Mouse (Mus musculus): ENCODE measurements at regions not wholly inside any gene's neighbourhood (a gene's known extent, or its start where the extent isn't known, plus 50 kb on each side); places are given as distances from the start of the nearest gene placed in this dataset.

- intact Hi-C loops (cut with DNase I): no loop called here
- no peak for DNase-seq (ENCODE audit: low spot score in 2 of 2)
Measured at GRCm38 (mm10) chr9:50257162-50257561, 87.6 kb downstream of the Rpl10-ps3 start.

GRCm38 (mm10) chr9:50244982-50245671 lies 99.6 kb downstream of the Rpl10-ps3 start:
- no peak for DNase-seq (ENCODE audit: low spot score in 2 of 2)
- intact Hi-C loops (cut with DNase I): no loop called here

DNA sequence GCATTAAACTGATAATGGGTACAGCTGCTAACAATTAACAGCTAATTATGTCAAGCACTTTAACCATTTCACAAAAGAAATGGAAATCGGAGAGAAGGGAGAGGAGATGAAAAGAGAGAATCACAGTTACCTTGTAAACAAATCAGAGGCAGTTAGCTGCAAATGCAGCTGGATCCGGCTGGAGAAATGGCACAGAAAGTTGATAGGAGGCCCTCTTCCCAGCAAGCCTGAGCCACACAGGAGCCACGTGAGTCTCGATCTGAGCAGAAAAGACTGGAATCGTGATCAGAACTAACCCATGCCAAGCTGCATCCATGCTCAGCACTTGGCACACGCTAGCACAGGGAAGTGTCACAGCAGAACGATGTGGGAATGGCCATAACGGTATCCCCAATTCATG lies 103.8 kb downstream of the Rpl10-ps3 start:
- DNase-seq (ENCODE audit: low spot score in 2 of 2): no peak
- intact Hi-C loops (cut with DNase I): no loop called here

DNA sequence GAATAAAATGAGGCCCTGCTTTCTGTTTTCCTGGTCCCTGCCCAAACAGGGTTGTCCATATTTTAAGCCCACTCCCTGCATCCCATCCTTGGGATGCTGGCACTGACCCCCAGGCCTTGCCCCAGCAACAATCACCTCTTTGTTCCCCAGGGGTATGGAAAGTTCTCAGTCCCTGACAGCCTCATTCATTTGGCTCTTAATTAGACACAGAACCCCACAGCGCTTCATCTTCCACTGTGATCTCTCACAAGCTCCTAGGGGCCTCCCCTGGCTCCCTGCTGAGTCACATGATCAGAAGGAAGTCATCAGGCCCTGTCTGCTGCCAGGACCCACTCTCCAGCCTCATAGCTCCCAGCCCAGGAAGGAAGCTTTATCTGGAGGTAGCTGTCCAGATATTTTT lies 108.9 kb downstream of the Rpl10-ps3 start:
- no peak for DNase-seq (ENCODE audit: low spot score in 2 of 2)
- intact Hi-C loops (cut with DNase I): no loop called here

DNA sequence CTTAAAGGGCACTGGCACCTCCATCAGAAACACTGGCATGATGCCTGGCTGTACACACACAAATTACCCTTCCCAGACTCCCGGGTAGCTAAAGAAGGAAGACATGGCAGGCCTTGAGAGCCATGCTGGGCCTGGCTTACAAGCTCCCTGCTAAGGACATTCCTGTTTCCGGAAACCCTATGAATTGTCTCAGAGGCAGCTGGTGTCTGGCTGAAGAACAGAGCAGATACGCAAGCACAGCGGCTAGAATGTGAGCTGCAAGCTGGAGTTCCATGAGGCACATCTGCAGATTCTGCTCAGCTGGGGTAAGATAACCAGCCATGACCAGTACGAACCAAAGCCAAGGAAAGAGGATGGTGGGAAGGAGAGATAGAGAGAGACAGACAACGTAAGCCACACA lies 110.1 kb downstream of the Rpl10-ps3 start:
- intact Hi-C loops (cut with DNase I): no loop called here
- no peak for DNase-seq (ENCODE audit: low spot score in 2 of 2)

DNA sequence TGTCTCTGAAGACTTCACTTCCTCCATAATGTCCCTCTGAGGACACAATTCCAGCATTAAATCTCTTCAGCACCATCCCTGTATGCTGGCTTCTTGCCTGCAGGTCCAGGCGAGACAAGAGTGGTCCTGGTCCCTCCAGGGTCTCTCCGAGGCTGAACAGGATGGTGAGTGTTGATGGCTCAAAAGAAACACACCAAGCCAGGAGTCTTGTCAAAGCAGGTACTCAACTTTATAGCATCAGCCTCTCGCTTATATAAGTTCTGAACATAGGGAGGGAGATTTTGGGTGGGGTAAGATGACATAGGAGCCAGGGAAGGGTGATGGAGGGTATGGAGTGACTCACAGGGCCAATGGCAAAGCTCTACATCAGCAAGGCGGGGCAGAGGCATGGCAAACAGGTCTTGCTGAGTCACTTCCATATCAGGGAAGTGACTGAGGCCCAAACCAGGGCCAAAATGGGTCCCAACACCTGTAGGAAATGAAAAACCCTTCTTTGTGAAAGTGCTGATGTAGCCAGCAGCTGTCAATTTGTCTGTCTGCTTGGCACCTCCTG lies 111.7 kb downstream of the Rpl10-ps3 start:
- DNase-seq (ENCODE audit: low spot score in 2 of 2): no peak
- intact Hi-C loops (cut with DNase I): no loop called here

- DNase-seq (ENCODE audit: low spot score in 2 of 2): no peak
- intact Hi-C loops (cut with DNase I): no loop called here
Measured at GRCm38 (mm10) chr9:50210481-50210880, 134.3 kb downstream of the Rpl10-ps3 start.

GRCm38 (mm10) chr9:50199422-50200218 lies 145.1 kb downstream of the Rpl10-ps3 start:
- no peak for DNase-seq (ENCODE audit: low spot score in 2 of 2)
- intact Hi-C loops (cut with DNase I): loop anchor here (10.0 kb wide), 1 partner anchor 235 kb away; no protein-coding TSS in a partner anchor

DNA sequence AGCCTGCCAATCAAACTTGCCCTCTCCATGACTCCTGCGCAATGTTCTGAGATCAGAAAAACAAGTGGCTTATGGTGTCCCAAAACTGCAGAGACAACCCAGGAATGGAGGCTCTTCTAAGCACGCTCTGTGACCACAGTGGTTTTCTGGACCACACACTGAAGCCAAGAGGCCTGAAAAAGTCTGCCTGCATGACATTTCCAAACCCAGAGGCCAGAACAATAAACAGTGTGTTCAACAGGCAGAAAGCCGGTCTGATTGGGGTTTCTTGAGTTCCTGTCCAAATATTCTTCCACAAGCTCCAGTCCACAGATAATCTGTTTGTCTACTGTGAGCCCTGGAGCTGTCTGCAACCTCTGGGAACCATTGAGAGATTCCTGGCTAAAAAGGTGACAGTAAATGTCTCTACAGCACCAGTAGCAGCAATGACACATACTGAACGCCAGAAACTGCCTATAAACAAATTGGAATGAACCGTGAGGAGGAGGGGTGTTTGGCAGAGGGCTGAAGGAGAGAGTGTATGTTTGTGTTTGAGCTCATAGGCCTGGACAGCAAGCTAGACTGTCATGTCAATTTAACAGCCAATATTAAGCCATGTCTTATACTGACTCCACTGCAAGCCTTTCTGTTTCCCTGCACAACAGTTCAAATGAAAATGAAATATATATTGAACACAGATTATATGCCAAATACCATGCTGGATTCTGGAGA lies 152.2 kb downstream of the Rpl10-ps3 start:
- intact Hi-C loops (cut with DNase I): loop anchor here (10.0 kb wide), 1 partner anchor 242 kb away; no protein-coding TSS in a partner anchor
- DNase-seq (ENCODE audit: low spot score in 2 of 2): no peak

- intact Hi-C loops (cut with DNase I): loop anchor here (10.0 kb wide), 1 partner anchor 244 kb away; no protein-coding TSS in a partner anchor
- DNase-seq (ENCODE audit: low spot score in 2 of 2): no peak
Measured at GRCm38 (mm10) chr9:50191136-50191535, 153.6 kb downstream of the Rpl10-ps3 start.

GRCm38 (mm10) chr9:50188576-50189070 lies 156.1 kb downstream of the Rpl10-ps3 start:
- intact Hi-C loops (cut with DNase I): no loop called here
- no peak for DNase-seq (ENCODE audit: low spot score in 2 of 2)

- intact Hi-C loops (cut with DNase I): no loop called here
- DNase-seq (ENCODE audit: low spot score in 2 of 2): no peak
Measured at GRCm38 (mm10) chr9:50181360-50181759, 163.4 kb downstream of the Rpl10-ps3 start.

- DNase-seq (ENCODE audit: low spot score in 2 of 2): no peak
- intact Hi-C loops (cut with DNase I): loop anchor here (10.0 kb wide), 1 partner anchor 561 kb away; no protein-coding TSS in a partner anchor
Measured at GRCm38 (mm10) chr9:50176131-50176530, 168.6 kb downstream of the Rpl10-ps3 start.

DNA sequence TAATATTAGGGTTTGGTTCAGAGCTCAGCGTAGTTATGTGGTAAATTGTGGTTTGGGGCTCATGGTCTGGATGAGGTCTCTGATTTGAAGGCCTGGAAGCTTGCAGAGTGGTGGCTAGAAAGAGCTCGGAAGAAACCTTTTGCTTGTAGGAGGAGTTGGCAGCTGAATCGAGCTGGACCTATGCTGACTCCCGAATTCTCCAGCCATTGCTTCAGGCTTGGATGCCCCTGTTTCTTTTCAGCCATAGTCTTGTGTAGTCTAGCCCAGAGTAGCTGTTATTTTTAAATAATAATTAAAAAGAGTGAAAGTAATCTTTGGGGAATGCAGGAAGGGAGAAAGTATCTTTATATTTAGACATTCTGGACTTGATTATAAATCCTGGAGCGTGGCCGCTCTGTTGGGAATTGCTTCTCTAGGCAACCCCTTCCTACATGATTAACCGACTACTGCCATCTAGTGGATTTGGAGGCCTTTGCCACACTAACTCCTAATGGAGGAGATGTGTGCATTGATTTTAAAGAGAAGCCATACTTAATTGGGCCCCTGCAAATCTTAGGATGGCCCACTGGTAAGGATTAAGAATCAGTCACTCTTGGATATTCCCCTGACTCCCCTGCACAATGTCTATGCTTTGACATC lies 172.8 kb downstream of the Rpl10-ps3 start:
- intact Hi-C loops (cut with DNase I): loop anchor here (5.0 to 10.0 kb wide), 3 partner anchors 375 to 680 kb away; partner anchors contain the start of gene Ncam1

DNA sequence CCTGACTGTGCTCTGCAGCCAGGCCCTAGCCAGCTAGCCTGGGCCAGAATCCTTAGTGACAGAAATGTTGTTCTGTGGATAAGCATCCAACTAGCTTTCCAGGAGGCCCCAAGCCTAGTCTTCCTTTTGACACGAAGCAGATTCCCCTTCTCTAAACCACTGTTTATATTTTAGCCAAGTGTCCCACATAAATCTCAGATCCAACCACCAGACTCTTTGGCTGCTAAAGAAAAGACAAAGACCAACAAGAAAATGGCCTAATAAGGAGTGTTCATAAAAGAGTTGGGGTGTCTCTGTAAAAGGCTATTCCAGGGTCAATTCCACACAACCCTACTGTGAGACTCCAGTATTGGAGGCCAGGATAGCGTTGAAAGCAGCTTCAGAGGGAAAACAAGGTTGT lies 173.6 kb downstream of the Rpl10-ps3 start:
- intact Hi-C loops (cut with DNase I): loop anchor here (5.0 to 10.0 kb wide), 3 partner anchors 374 to 679 kb away; partner anchors contain the start of gene Ncam1

More for the DNA sequence above, 172.8 kb downstream of the Rpl10-ps3 start:
- peak; percentile 85 to 89 for DNase-seq (ENCODE audit: low spot score in 2 of 2)

DNA sequence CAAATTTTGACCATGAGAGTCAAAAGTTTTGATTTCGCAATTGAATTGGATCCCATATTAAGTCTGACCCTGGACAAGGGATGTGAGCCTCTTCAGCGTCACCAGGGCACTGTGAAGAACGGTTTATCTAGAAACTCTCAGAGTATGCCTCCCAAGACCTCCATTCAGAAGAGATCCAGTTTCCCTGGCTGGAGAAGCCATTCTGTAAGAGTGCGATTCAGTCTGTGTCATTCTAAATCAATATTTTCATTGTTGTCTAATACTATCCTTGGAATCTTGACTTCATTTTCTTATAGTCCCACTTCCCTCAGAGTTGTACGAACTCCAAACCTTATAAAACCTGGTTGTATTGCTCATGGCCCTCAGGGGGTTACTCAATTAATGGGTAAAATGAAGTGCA lies 174.1 kb downstream of the Rpl10-ps3 start:
- no peak for DNase-seq (ENCODE audit: low spot score in 2 of 2)
- intact Hi-C loops (cut with DNase I): loop anchor here (5.0 to 10.0 kb wide), 3 partner anchors 373 to 678 kb away; partner anchors contain the start of gene Ncam1

More for the DNA sequence above, 173.6 kb downstream of the Rpl10-ps3 start:
- no peak for DNase-seq (ENCODE audit: low spot score in 2 of 2)

DNA sequence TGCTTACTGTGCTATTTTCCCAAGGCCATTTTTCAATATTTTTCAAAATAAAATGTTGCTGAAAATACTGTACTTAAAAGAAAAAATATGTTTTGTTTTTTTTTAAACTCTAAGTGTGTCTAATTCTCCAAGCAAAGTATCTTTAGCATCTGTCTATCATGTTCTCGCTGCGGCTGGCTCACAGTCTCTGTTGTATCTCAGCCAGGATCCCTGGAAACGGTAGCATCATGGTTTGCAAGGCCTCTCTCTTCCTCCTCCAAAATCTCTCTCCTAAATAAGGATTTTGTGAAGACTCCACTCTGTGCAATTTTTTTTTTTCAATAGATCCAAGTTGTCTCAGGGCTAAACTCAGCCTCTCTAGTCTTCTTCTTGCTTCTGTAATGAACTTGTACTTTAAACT lies 190.2 kb downstream of the Rpl10-ps3 start:
- peak; percentile 36 to 52 for DNase-seq (ENCODE audit: low spot score in 2 of 2)
- intact Hi-C loops (cut with DNase I): no loop called here

- DNase-seq (ENCODE audit: low spot score in 2 of 2): no peak
- intact Hi-C loops (cut with DNase I): no loop called here
Measured at GRCm38 (mm10) chr9:50150091-50150490, 194.7 kb downstream of the Rpl10-ps3 start.

- intact Hi-C loops (cut with DNase I): no loop called here
- no peak for DNase-seq (ENCODE audit: low spot score in 2 of 2)
Measured at GRCm38 (mm10) chr9:50142756-50143155, 202.0 kb downstream of the Rpl10-ps3 start.
